ENCODE assay signal across 16 mouse cellular contexts in genomic region chr4:33915730-33916129, GRCm38 (mm10). TPM values are rescaled to one million over a fixed set of nuclear protein-coding genes. Genes with fewer than 3 reads are reported as not detected.
DNase-seq lines count a peak whose midpoint lies in the region; ATAC-seq lines count a peak whose summit lies in the region.
"Had no signal": no experiment of that assay in that cellular context is flagged by ENCODE, and none has a peak within 500 bp of the region (broad histone marks: within the 10 kb centered on the region; RNA-seq: fewer than 3 reads in every experiment).

No protein-coding gene starts in this region.

- no peak for DNase-seq in forebrain, embryonic 11.5 days (ENCODE audit: low spot score)
- peak; percentile 43 for DNase-seq in left cerebral cortex, postnatal 4 days
- no peak for DNase-seq in left cerebral cortex, adult 8-10 months (ENCODE audit: low spot score in 2 of 2)
- peak; percentile 32 for DNase-seq in 3T3-L1 (ENCODE audit: low read depth, low spot score)
- peak; percentile 84 for DNase-seq in brain, adult 2 months (ENCODE audit: low read depth, low spot score)
- no peak for DNase-seq in testis, postnatal 10 days (ENCODE audit: low spot score)
- DNase-seq: liver, embryonic 13.5 days; lung, postnatal 14 days; right cerebral cortex, postnatal 14 days; thymus, postnatal 4 days had no signal

- H3K27me3 ChIP-seq in forebrain, embryonic 16.5 days (replicated peaks; ENCODE audit: control insufficient read depth, insufficient read depth, low read length): no peaks in the 10 kb centered on the region
- 0 out of 2 replicates have a peak, but pooled peaks cover under 1% of the 10 kb centered on the region for H3K27me3 ChIP-seq in forebrain, embryonic 11.5 days (ENCODE audit: control insufficient read depth, insufficient read depth, low read length)
- H3K27me3 ChIP-seq: embryonic facial prominence, embryonic 12.5 days had no signal

- no peak overlapping the region for H3K27ac ChIP-seq in forebrain, embryonic 16.5 days (ENCODE audit: low read length)
- H3K27ac ChIP-seq in forebrain, embryonic 11.5 days (ENCODE audit: low read depth, low read length): no peak overlapping the region
- H3K27ac ChIP-seq: embryonic facial prominence, embryonic 12.5 days; heart, embryonic 13.5 days; liver, embryonic 13.5 days; midbrain, embryonic 13.5 days had no signal

- H3K9me3 ChIP-seq in forebrain, embryonic 16.5 days (ENCODE audit: control insufficient read depth, low read length): no peaks in the 10 kb centered on the region
- H3K9me3 ChIP-seq in forebrain, embryonic 11.5 days (ENCODE audit: control insufficient read depth, low read length): no peaks in the 10 kb centered on the region
- H3K9me3 ChIP-seq: embryonic facial prominence, embryonic 12.5 days; G1E; heart, embryonic 13.5 days; liver, embryonic 13.5 days; midbrain, embryonic 13.5 days had no signal

- H3K4me2 ChIP-seq in forebrain, embryonic 16.5 days (ENCODE audit: low read length): no peak overlapping the region
- H3K4me2 ChIP-seq in forebrain, embryonic 11.5 days (ENCODE audit: low read depth, low read length, severe bottlenecking): no peak overlapping the region
- H3K4me2 ChIP-seq: embryonic facial prominence, embryonic 12.5 days; heart, embryonic 13.5 days; liver, embryonic 13.5 days; midbrain, embryonic 13.5 days had no signal

- H3K4me1 ChIP-seq in forebrain, embryonic 16.5 days (replicated peaks; ENCODE audit: control insufficient read depth, insufficient read depth, low read length): peaks cover 3% of the 10 kb centered on the region; the same call in 1 of the 2 replicates
- H3K4me1 ChIP-seq in forebrain, embryonic 11.5 days (replicated peaks; ENCODE audit: control insufficient read depth, insufficient read depth, low read length): no peaks in the 10 kb centered on the region
- H3K4me1 ChIP-seq: embryonic facial prominence, embryonic 12.5 days; liver, embryonic 13.5 days; midbrain, embryonic 13.5 days had no signal

- WGBS in forebrain, embryonic 16.5 days: 54% methylated on average over 5 of the region's 5 CpGs
- 85% methylated on average over 5 of the region's 5 CpGs for WGBS in forebrain, embryonic 11.5 days

- no peak overlapping the region for H3K9ac ChIP-seq in forebrain, embryonic 16.5 days (replicated peaks; ENCODE audit: low read depth, low read length)
- no peak overlapping the region for H3K9ac ChIP-seq in forebrain, embryonic 11.5 days (ENCODE audit: low read length)
- H3K9ac ChIP-seq: embryonic facial prominence, embryonic 12.5 days; heart, embryonic 13.5 days; liver, embryonic 13.5 days; midbrain, embryonic 13.5 days had no signal

- peak; percentile 59; the same call in 1 of the 2 replicates for ATAC-seq in forebrain, embryonic 16.5 days
- no peak for ATAC-seq in forebrain, embryonic 11.5 days (replicated peaks; ENCODE audit: low FRiP score)
- ATAC-seq: inflammation-experienced regulatory T-cells, adult 6 months; midbrain, embryonic 13.5 days had no signal

- intact Hi-C loops in left cerebral cortex, postnatal 4 days (cut with DNase I): no loop called here

- no peaks in the 10 kb centered on the region for H3K36me3 ChIP-seq in forebrain, embryonic 16.5 days (ENCODE audit: control insufficient read depth, insufficient read depth)
- no peaks in the 10 kb centered on the region for H3K36me3 ChIP-seq in forebrain, embryonic 11.5 days (ENCODE audit: control insufficient read depth, insufficient read depth, low read length)
- H3K36me3 ChIP-seq: embryonic facial prominence, embryonic 12.5 days; G1E; heart, embryonic 13.5 days; liver, embryonic 13.5 days; midbrain, embryonic 13.5 days had no signal

- H3K4me3 ChIP-seq in forebrain, embryonic 16.5 days (replicated peaks; ENCODE audit: low read length): no peak overlapping the region
- H3K4me3 ChIP-seq in forebrain, embryonic 11.5 days (ENCODE audit: low read depth, low read length): no peak overlapping the region
- H3K4me3 ChIP-seq: embryonic facial prominence, embryonic 12.5 days; heart, embryonic 13.5 days; liver, embryonic 13.5 days; midbrain, embryonic 13.5 days had no signal

RNA-seq across cellular contexts. Expression of gene Cnr1, which starts 8.7 kb away (rescaled TPM):
- 86.8 and 103 TPM in 2 replicates for polyA plus RNA-seq in forebrain, embryonic 16.5 days (2015; fragmentation: Nextera tagmentation; extraction: Ambion mirVana)
- 14.9 and 16.1 TPM in 2 replicates for polyA plus RNA-seq in forebrain, embryonic 11.5 days (2014; fragmentation: Nextera tagmentation; extraction: Ambion mirVana)
- total RNA-seq in left cerebral cortex, postnatal 4 days (2021): 100 to 1,000 TPM; 166 to 173 TPM
- total RNA-seq in left cerebral cortex, adult 8-10 months (2022): 100 to 1,000 TPM; 111 to 140 (median 121) TPM
- polyA plus RNA-seq: G1E; inflammation-experienced regulatory T-cells, adult 6 months had no signal

Comparison
In these comparisons a context has a peak if more than half of its experiments do, and no peak if none do; other contexts are left out.
1. DNase-seq: peak in left cerebral cortex, postnatal 4 days (single experiment), 3T3-L1 (single experiment) and brain, adult 2 months (single experiment); none in forebrain, embryonic 11.5 days (single experiment), left cerebral cortex, adult 8-10 months (0 of 2) and testis, postnatal 10 days (single experiment).